Mouse (Mus musculus) MEL (cell line): Measurements from ENCODE around the gene Ndufa1. TPM values are rescaled to one million over a fixed set of nuclear protein-coding genes. Genes with fewer than 3 reads are reported as not detected.

Source experiments
- DNase-seq: peaks from one replicate; pipeline ENCODE4 v3.0.0; 2011; ENCODE audit warnings: low read depth, low spot score
- H3K27ac ChIP-seq: 2 replicates; pipeline ENCODE4 v1.5.1; 2012; ENCODE audit warnings: low read depth, mild to moderate bottlenecking, control low read depth, low read length, moderate library complexity; ENCODE audit not compliant: control insufficient read depth
- H3K27me3 ChIP-seq, 2 experiments: fragments of 150-350 bp in 1 of 2; sonication (generic) in 1 of 2; 2 replicates each; pipeline ENCODE4 v1.6.1; 2012; ENCODE audit warnings: low read length in 2 of 2, mild to moderate bottlenecking in 2 of 2, improper control_type of control experiment in 1 of 2, moderate library complexity in 1 of 2; ENCODE audit not compliant: insufficient read depth in 2 of 2, control insufficient read depth in 1 of 2
- H3K36me3 ChIP-seq, 2 experiments: 2 replicates each; pipeline ENCODE4 v1.6.1; 2012 to 2014; ENCODE audit warnings: low read length in 2 of 2, improper control_type of control experiment in 1 of 2, inconsistent platforms in 1 of 2, mild to moderate bottlenecking in 1 of 2; ENCODE audit not compliant: insufficient read depth in 2 of 2, control insufficient read depth in 1 of 2
- H3K4me1 ChIP-seq, 2 experiments: fragments of 150-350 bp in 1 of 2; sonication (generic) in 1 of 2; 2 replicates each; pipeline ENCODE4 v1.6.1; 2012; ENCODE audit warnings: low read length in 2 of 2, improper control_type of control experiment in 1 of 2, mild to moderate bottlenecking in 1 of 2; ENCODE audit not compliant: insufficient read depth in 2 of 2, control insufficient read depth in 1 of 2
- H3K4me3 ChIP-seq, 2 experiments: fragments of 150-350 bp in 1 of 2; sonication (generic) in 1 of 2; 2 replicates each; pipeline ENCODE4 v1.5.1; 2012; ENCODE audit warnings: low read depth in 2 of 2, low read length in 2 of 2, mild to moderate bottlenecking in 2 of 2, moderate library complexity in 2 of 2, control low read depth in 1 of 2, improper control_type of control experiment in 1 of 2; ENCODE audit not compliant: control insufficient read depth in 1 of 2, insufficient read depth in 1 of 2
- H3K79me2 ChIP-seq: 2 replicates; pipeline ENCODE4 v1.6.1; 2012; ENCODE audit warnings: mild to moderate bottlenecking, low read length, moderate library complexity; ENCODE audit not compliant: control insufficient read depth, poor library complexity, insufficient read depth
- H3K9ac ChIP-seq: 2 replicates; pipeline ENCODE4 v1.6.1; 2012; ENCODE audit warnings: low read depth, mild to moderate bottlenecking, control low read depth, low read length, moderate library complexity; ENCODE audit not compliant: control insufficient read depth, poor library complexity, severe bottlenecking
- H3K9me3 ChIP-seq: fragments of 150-350 bp; sonication (generic); replicated peaks from 2 replicates; pipeline ENCODE4 v1.6.1; 2012; ENCODE audit warnings: mild to moderate bottlenecking, low read length, improper control_type of control experiment, moderate library complexity; ENCODE audit not compliant: insufficient read depth
- CHD1 ChIP-seq: IDR thresholded peaks from 2 replicates; pipeline ENCODE4 v1.6.1; 2012; ENCODE audit warnings: low read depth, mild to moderate bottlenecking, inconsistent platforms, low read length, improper control_type of control experiment
- HCFC1 ChIP-seq: IDR thresholded peaks from 2 replicates; pipeline ENCODE4 v1.6.1; 2012; ENCODE audit warnings: low read depth, mild to moderate bottlenecking, inconsistent platforms, low read length, improper control_type of control experiment, moderate library complexity
- MAFK ChIP-seq: IDR thresholded peaks from 2 replicates; pipeline ENCODE4 v1.6.1; 2011; ENCODE audit warnings: low read depth, mild to moderate bottlenecking, low read length, improper control_type of control experiment, borderline replicate concordance
- MXI1 ChIP-seq: IDR thresholded peaks from 2 replicates; pipeline ENCODE4 v1.6.1; 2011; ENCODE audit warnings: mild to moderate bottlenecking, low read depth, low read length, improper control_type of control experiment
- NRF1 ChIP-seq: IDR thresholded peaks from 2 replicates; pipeline ENCODE4 v1.6.1; 2014; ENCODE audit warnings: low read depth, mild to moderate bottlenecking, inconsistent platforms, low read length, improper control_type of control experiment, moderate library complexity; ENCODE audit not compliant: poor library complexity, insufficient read depth, severe bottlenecking
- POLR2A ChIP-seq, 2 experiments: IDR thresholded peaks; 2 replicates each; pipeline ENCODE4 v1.6.1; 2011 to 2012; ENCODE audit warnings: low read length in 2 of 2, mild to moderate bottlenecking in 2 of 2, control low read depth in 1 of 2, improper control_type of control experiment in 1 of 2, low read depth in 1 of 2, moderate library complexity in 1 of 2; ENCODE audit not compliant: control insufficient read depth in 1 of 2, insufficient read depth in 1 of 2, poor library complexity in 1 of 2
- POLR2AphosphoS5 ChIP-seq: IDR thresholded peaks from 2 replicates; pipeline ENCODE4 v1.6.1; 2012; ENCODE audit warnings: low read depth, borderline replicate concordance, mild to moderate bottlenecking, inconsistent platforms, low read length, moderate library complexity, mixed read lengths
- RCOR1 ChIP-seq: IDR thresholded peaks from 2 replicates; pipeline ENCODE4 v1.6.1; 2012; ENCODE audit warnings: low read depth, mild to moderate bottlenecking, inconsistent platforms, low read length, improper control_type of control experiment
- TAL1 ChIP-seq: IDR thresholded peaks from 2 replicates; pipeline ENCODE4 v1.6.1; 2012; ENCODE audit warnings: mild to moderate bottlenecking, inconsistent platforms, low read length, moderate library complexity, mixed read lengths
- TBP ChIP-seq: IDR thresholded peaks from 2 replicates; pipeline ENCODE4 v1.8.0; 2011; ENCODE audit warnings: low read depth, low read length, improper control_type of control experiment
- USF2 ChIP-seq, 2 experiments: IDR thresholded peaks; 2 replicates each; pipeline ENCODE4 v1.6.1; 2011 to 2012; ENCODE audit warnings: improper control_type of control experiment in 2 of 2, low read length in 2 of 2, borderline replicate concordance in 1 of 2, inconsistent platforms in 1 of 2, low read depth in 1 of 2, mild to moderate bottlenecking in 1 of 2; ENCODE audit not compliant: insufficient read depth in 1 of 2
- ZC3H11A ChIP-seq: IDR thresholded peaks from 2 replicates; pipeline ENCODE4 v1.6.1; 2012; ENCODE audit warnings: low read depth, mild to moderate bottlenecking, inconsistent platforms, low read length, improper control_type of control experiment
- ZNF384 ChIP-seq: IDR thresholded peaks from 2 replicates; pipeline ENCODE4 v1.6.1; 2012; ENCODE audit warnings: low read depth, mild to moderate bottlenecking, inconsistent platforms, low read length, improper control_type of control experiment
- polyA plus RNA-seq, 2 experiments: library from polyadenylated mRNA; stranded (reverse) in 1 of 2; unstranded in 1 of 2; fragments of >175 nt in 1 of 2; fragments of >200 nt in 1 of 2; gene quantifications; 2 replicates each; pipeline versions ENCODE4 v1.2.1 to v1.2.4; 2012; ENCODE audit warnings: low replicate concordance in 2 of 2, low read depth in 1 of 2; ENCODE audit not compliant: insufficient read length in 2 of 2, insufficient read depth in 1 of 2, missing spikeins in 1 of 2
- total RNA-seq: library from RNA; depleted of rRNA; stranded (reverse); fragments of 300-350 nt; gene quantifications from 2 replicates; pipeline ENCODE4 v1.2.3, GENCODE M21; 2012

Ndufa1 gene
- total and polyA plus RNA-seq, 3 experiments, result 245 to 341 TPM; not detected in 1

- no peak overlapping the region for H3K4me3 ChIP-seq
- no peak for DNase-seq
- TF ChIP-seq POLR2A (IDR thresholded peaks at IDR 0.05; ENCODE audit: control insufficient read depth in 1 of 2, insufficient read depth in 1 of 2, low read depth in 1 of 2, low read length in 2 of 2, poor library complexity in 1 of 2) (no peak), POLR2AphosphoS5 (no peak), TBP (no peak), ZNF384 (no peak), CHD1 (no peak), RCOR1 (no peak), HCFC1 (no peak), ZC3H11A (no peak), MAFK (no peak)
- TF ChIP-seq, all 39 proteins: peak for 0
- H3K27me3 ChIP-seq, result no peaks in the 10 kb centered on the region
- no peaks in the 10 kb centered on the region for H3K36me3 ChIP-seq
- no peak overlapping the region for H3K27ac ChIP-seq
- no peak overlapping the region for H3K9ac ChIP-seq
- H3K79me2 ChIP-seq, result no peaks in the 10 kb centered on the region
- H3K9me3 ChIP-seq, result no peaks in the 10 kb centered on the region
- H3K4me1 ChIP-seq, result no peaks in the 10 kb centered on the region
Observed at GRCm38 (mm10) chrX:37198676-37199075, 7.7 kb upstream of the Ndufa1 start.

- no peaks in the 10 kb centered on the region for H3K9me3 ChIP-seq
- H3K79me2 ChIP-seq, result peaks cover 20% of the 10 kb centered on the region
- H3K36me3 ChIP-seq, result peaks cover 0 to 7% of the 10 kb centered on the region in 2 experiments; a peak in 3 of 4 replicates
- no peaks in the 10 kb centered on the region for H3K27me3 ChIP-seq
- peaks cover 0 to 4% of the 10 kb centered on the region in 2 experiments for H3K4me1 ChIP-seq
- peak overlapping the region; percentile 81 for H3K9ac ChIP-seq
- peak overlapping the region; percentile 92 to 100 for H3K4me3 ChIP-seq
- DNase-seq, result peak; percentile 50
- no peak overlapping the region; the same call in 1 of the 2 replicates for H3K27ac ChIP-seq
- TF ChIP-seq MXI1 (peak; percentile 20; the same call in 1 of the 2 replicates), NRF1 (no peak)
Observed at GRCm38 (mm10) chrX:37191744-37192379, 899 bp upstream of the Ndufa1 start.

GRCm38 (mm10) chrX:37190755-37191104 is 233 bp downstream of the Ndufa1 start:
- peak overlapping the region; percentile 34 for H3K27ac ChIP-seq
- no peaks in the 10 kb centered on the region for H3K27me3 ChIP-seq
- H3K4me3 ChIP-seq, result peak overlapping the region; percentile 92 to 100
- no peaks in the 10 kb centered on the region for H3K9me3 ChIP-seq
- peak overlapping the region; percentile 81 for H3K9ac ChIP-seq
- DNase-seq, result no peak
- TF ChIP-seq TAL1 (no peak), USF2 (IDR thresholded peaks at IDR 0.05; ENCODE audit: borderline replicate concordance in 1 of 2, insufficient read depth in 1 of 2, low read depth in 1 of 2, low read length in 2 of 2) (no peak), POLR2A (IDR thresholded peaks at IDR 0.05; ENCODE audit: control insufficient read depth in 1 of 2, insufficient read depth in 1 of 2, low read depth in 1 of 2, low read length in 2 of 2, poor library complexity in 1 of 2) (0 out of 4 replicates have a peak, but pooled peaks of 1 of the 2 experiments have one; percentile 3)
- H3K4me1 ChIP-seq, result peaks cover 0 to 4% of the 10 kb centered on the region in 2 experiments
- peaks cover 20% of the 10 kb centered on the region for H3K79me2 ChIP-seq
- peaks cover 0 to 7% of the 10 kb centered on the region in 2 experiments; a peak in 3 of 4 replicates for H3K36me3 ChIP-seq
